Mouse (Mus musculus) thymus, adult 2 months (tissue): ENCODE measurements around the gene Rbm42. TPM values are rescaled to one million over a fixed set of nuclear protein-coding genes. Genes with fewer than 3 reads are reported as not detected.

ENCODE experiments used
- DNase-seq: peaks from one replicate; pipeline ENCODE4 v3.0.0; 2021
- H3K27ac ChIP-seq: fragments of 200-500 bp; 2 replicates; pipeline ENCODE4 v1.5.1; 2012; ENCODE audit warnings: low read length, control low read depth; ENCODE audit not compliant: control insufficient read depth, insufficient read depth
- H3K27me3 ChIP-seq: fragments of 200-500 bp; 2 replicates; pipeline ENCODE4 v1.6.1; 2012; ENCODE audit warnings: mild to moderate bottlenecking, low read length, moderate library complexity, mixed read lengths; ENCODE audit not compliant: control insufficient read depth, insufficient read depth
- H3K36me3 ChIP-seq: fragments of 200-500 bp; 2 replicates; pipeline ENCODE4 v1.6.1; 2012; ENCODE audit warnings: mild to moderate bottlenecking, low read length, moderate library complexity; ENCODE audit not compliant: control insufficient read depth, insufficient read depth
- H3K4me1 ChIP-seq: fragments of 200-500 bp; replicated peaks from 2 replicates; pipeline ENCODE4 v1.6.1; 2012; ENCODE audit warnings: low read length; ENCODE audit not compliant: control insufficient read depth, insufficient read depth
- H3K4me3 ChIP-seq: fragments of 200-500 bp; 2 replicates; pipeline ENCODE4 v1.5.1; 2012; ENCODE audit warnings: mild to moderate bottlenecking, low read length, control low read depth, moderate library complexity; ENCODE audit not compliant: control insufficient read depth, insufficient read depth
- CTCF ChIP-seq: fragments of 200-500 bp; IDR thresholded peaks from 2 replicates; pipeline ENCODE4 v1.5.1; 2012; ENCODE audit warnings: mild to moderate bottlenecking, control low read depth, low read length, moderate library complexity, borderline replicate concordance; ENCODE audit not compliant: control insufficient read depth, poor library complexity, insufficient read depth; ENCODE audit errors: extremely low read depth
- POLR2A ChIP-seq: fragments of 200-500 bp; IDR thresholded peaks from 2 replicates; pipeline ENCODE4 v1.6.1; 2012; ENCODE audit warnings: mild to moderate bottlenecking, low read length, control low read depth, moderate library complexity; ENCODE audit not compliant: control insufficient read depth, poor library complexity, insufficient read depth; ENCODE audit errors: extremely low read depth
- WGBS: fragments of 180-500 bp; shearing (Covaris S2); methylation state at CpG from one replicate; pipeline ENCODE4 v1.1.7; 2018; 5-methylcytosine and 5-hydroxymethylcytosine counted together
- polyA plus RNA-seq: library from polyadenylated mRNA; depleted of rRNA; stranded (reverse); fragments of >200 nt; gene quantifications from 2 replicates; pipeline ENCODE4 v1.2.3, GENCODE M21; 2012; rRNA removed

The Rbm42 gene
- polyA plus RNA-seq, 1 experiment: 117 TPM

- no peak overlapping the region for H3K4me3 ChIP-seq
- TF ChIP-seq CTCF (no peak), POLR2A (no peak)
- H3K27ac ChIP-seq: no peak overlapping the region
- no peaks in the 10 kb centered on the region for H3K36me3 ChIP-seq
- 66% methylated on average over 5 of the region's 5 CpGs for WGBS
- no peak for DNase-seq
- H3K4me1 ChIP-seq: 0 out of 2 replicates have a peak, but pooled peaks cover 4% of the 10 kb centered on the region
- H3K27me3 ChIP-seq: no peaks in the 10 kb centered on the region
These were observed 57.2 kb downstream of the Rbm42 start for GRCm38 (mm10) chr7:30592772-30593423.

DNA sequence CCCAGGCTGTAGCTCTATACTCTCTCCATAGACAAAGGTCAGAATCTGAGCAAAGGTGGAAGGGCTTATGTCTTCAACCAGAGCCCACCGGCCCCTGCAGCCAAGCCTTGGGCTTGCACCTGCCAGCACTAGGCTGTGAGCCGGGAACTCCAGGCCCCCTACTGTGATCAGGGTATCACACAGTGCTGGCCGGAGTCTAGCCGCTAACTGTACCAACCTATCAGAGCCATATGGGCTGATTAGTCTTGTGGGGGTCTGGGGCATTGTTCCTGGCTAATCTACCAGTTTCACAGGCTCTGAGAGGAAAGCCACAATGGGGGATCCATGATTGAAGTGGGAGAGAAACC lies 58.5 kb downstream of the Rbm42 start:
- no peak for DNase-seq
- Histone ChIP-seq H3K4me1 (peaks cover 10% of the 10 kb centered on the region), H3K27me3 (no peaks in the 10 kb centered on the region), H3K27ac (no peak overlapping the region), H3K4me3 (no peak overlapping the region), H3K36me3 (no peaks in the 10 kb centered on the region)
- WGBS: 95% methylated on average over 4 of the region's 4 CpGs
- no peak for TF ChIP-seq CTCF
- TF ChIP-seq POLR2A: no peak

Other genes with a start within 250 kb of the Rbm42 start
- 273 and 417 TPM in 2 replicates for gene Tyrobp, start 236.6 kb downstream of the Rbm42 start, polyA plus RNA-seq
- 212 and 279 TPM in 2 replicates for gene Hcst, start 230.5 kb downstream of the Rbm42 start, polyA plus RNA-seq
- gene Nfkbid, start 228.6 kb downstream of the Rbm42 start, polyA plus RNA-seq: 72.8 and 77.4 TPM in 2 replicates
- 5.9 and 6.0 TPM in 2 replicates for gene Aplp1, start 204.8 kb downstream of the Rbm42 start, polyA plus RNA-seq
- 0.05 and 0.15 TPM in 2 replicates for gene Kirrel2, start 192.6 kb downstream of the Rbm42 start, polyA plus RNA-seq
- 0.19 and 0.38 TPM in 2 replicates for gene Nphs1, start 192.0 kb downstream of the Rbm42 start, polyA plus RNA-seq
- 0.13 and 0.62 TPM in 2 replicates for gene Prodh2, start 156.7 kb downstream of the Rbm42 start, polyA plus RNA-seq
- 156 and 176 TPM in 2 replicates for gene Arhgap33, start 115.3 kb downstream of the Rbm42 start, polyA plus RNA-seq
- 30.0 and 89.6 TPM in 2 replicates for gene Hspb6, start 98.1 kb downstream of the Rbm42 start, polyA plus RNA-seq
- gene Proser3, start 98.0 kb downstream of the Rbm42 start, polyA plus RNA-seq: 36.1 and 36.3 TPM in 2 replicates
- gene Lin37, start 90.5 kb downstream of the Rbm42 start, polyA plus RNA-seq: 73.0 and 78.6 TPM in 2 replicates
- gene U2af1l4, start 87.0 kb downstream of the Rbm42 start, polyA plus RNA-seq: 81.5 and 84.2 TPM in 2 replicates
- gene Gm49396, start 87.0 kb downstream of the Rbm42 start, polyA plus RNA-seq: 7.3 and 8.8 TPM in 2 replicates
- 130 and 176 TPM in 2 replicates for gene Psenen, start 86.7 kb downstream of the Rbm42 start, polyA plus RNA-seq
- gene Igflr1, start 84.9 kb downstream of the Rbm42 start, polyA plus RNA-seq: 26.1 and 31.7 TPM in 2 replicates
- 161 and 171 TPM in 2 replicates for gene Kmt2b, start 61.6 kb downstream of the Rbm42 start, polyA plus RNA-seq
- 1.9 and 3.2 TPM in 2 replicates for gene Zbtb32, start 51.4 kb downstream of the Rbm42 start, polyA plus RNA-seq
- gene Upk1a, start 37.5 kb downstream of the Rbm42 start, polyA plus RNA-seq: 4.5 and 7.5 TPM in 2 replicates
- 283 and 388 TPM in 2 replicates for gene Cox6b1, start 24.2 kb downstream of the Rbm42 start, polyA plus RNA-seq
- gene Etv2, start 14.5 kb downstream of the Rbm42 start, polyA plus RNA-seq: 0.13 TPM in 1 of 2 replicates, not detected in the other
- gene Haus5, start 14.7 kb upstream of the Rbm42 start, polyA plus RNA-seq: 41.2 and 47.7 TPM in 2 replicates
- not detected in 2 replicates for gene Pmis2, start 21.3 kb upstream of the Rbm42 start, polyA plus RNA-seq
- 0.28 and 0.82 TPM in 2 replicates for gene 2200002J24Rik, start 48.6 kb upstream of the Rbm42 start, polyA plus RNA-seq
- 2.7 and 3.8 TPM in 2 replicates for gene Atp4a, start 61.9 kb upstream of the Rbm42 start, polyA plus RNA-seq
- 161 and 204 TPM in 2 replicates for gene Tmem147, start 79.2 kb upstream of the Rbm42 start, polyA plus RNA-seq
- 0.11 and 1.1 TPM in 2 replicates for gene Gapdhs, start 93.4 kb upstream of the Rbm42 start, polyA plus RNA-seq
- gene Sbsn, start 101.2 kb upstream of the Rbm42 start, polyA plus RNA-seq: 3.4 and 4.1 TPM in 2 replicates
- gene Dmkn, start 113.4 kb upstream of the Rbm42 start, polyA plus RNA-seq: 26.3 and 35.6 TPM in 2 replicates
- 11.9 and 18.3 TPM in 2 replicates for gene Krtdap, start 137.6 kb upstream of the Rbm42 start, polyA plus RNA-seq
- 3.2 and 3.5 TPM in 2 replicates for gene Ffar2, start 173.5 kb upstream of the Rbm42 start, polyA plus RNA-seq
- gene Ffar3, start 205.9 kb upstream of the Rbm42 start, polyA plus RNA-seq: 0.13 TPM in 1 of 2 replicates, not detected in the other
- gene Ffar1, start 211.2 kb upstream of the Rbm42 start, polyA plus RNA-seq: 0.50 and 0.60 TPM in 2 replicates
- 8.5 and 8.9 TPM in 2 replicates for gene Cd22, start 230.0 kb upstream of the Rbm42 start, polyA plus RNA-seq